9 mouse cellular contexts compared by ENCODE assay signal in the genomic region with DNA sequence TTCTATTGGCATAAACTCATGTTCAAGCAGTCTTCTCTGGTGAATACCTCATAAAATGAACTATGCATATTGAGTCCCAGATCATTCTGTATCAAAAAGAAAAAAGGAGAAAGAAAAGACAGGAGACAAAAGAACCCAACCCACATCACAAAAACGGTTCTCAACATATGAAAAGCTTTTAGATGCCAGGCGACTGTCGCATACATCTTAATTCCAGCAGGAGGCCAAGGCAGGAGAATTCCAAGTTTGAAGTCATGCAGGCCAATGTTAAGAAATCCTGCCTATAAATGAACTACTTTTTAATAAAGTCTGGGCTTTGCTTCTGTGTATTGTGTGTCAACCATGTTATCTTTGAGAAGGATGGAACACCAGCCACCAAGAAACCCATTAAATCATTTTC. TPM values are rescaled to one million over a fixed set of nuclear protein-coding genes. Genes with fewer than 3 reads are reported as not detected.
DNase-seq lines count a peak whose midpoint lies in the region; ATAC-seq and TF ChIP-seq lines count a peak whose summit lies in the region.
"Had no signal": no experiment of that assay in that cellular context is flagged by ENCODE, and none has a peak within 500 bp of the region (broad histone marks: within the 10 kb centered on the region; RNA-seq: fewer than 3 reads in every experiment).

No protein-coding gene starts in this region.

- H3K4me3 ChIP-seq in liver, embryonic 11.5 days (ENCODE audit: low read depth, low read length) = peak overlapping the region; percentile 4; the same call in 1 of the 2 replicates
- peak overlapping the region; percentile 38 for H3K4me3 ChIP-seq in forebrain, embryonic 13.5 days
- H3K4me3 ChIP-seq in limb, embryonic 14.5 days (replicated peaks; ENCODE audit: low read length) = peak overlapping the region; percentile 6; the same call in 1 of the 2 replicates
- H3K4me3 ChIP-seq in stomach, embryonic 15.5 days (replicated peaks) = peak overlapping the region; percentile 29; the same call in 1 of the 2 replicates

- H3K9ac ChIP-seq in liver, embryonic 11.5 days (ENCODE audit: low read depth, low read length) = no peak overlapping the region
- no peak overlapping the region for H3K9ac ChIP-seq in forebrain, embryonic 13.5 days
- H3K9ac ChIP-seq in limb, embryonic 14.5 days (ENCODE audit: low read depth, low read length, severe bottlenecking) = no peak overlapping the region
- no peak overlapping the region for H3K9ac ChIP-seq in stomach, embryonic 15.5 days

- H3K27me3 ChIP-seq in liver, embryonic 11.5 days (replicated peaks; ENCODE audit: control insufficient read depth, insufficient read depth, low read length) = no peaks in the 10 kb centered on the region
- H3K27me3 ChIP-seq in forebrain, embryonic 13.5 days = peaks cover 5% of the 10 kb centered on the region; the same call in 1 of the 2 replicates
- H3K27me3 ChIP-seq in limb, embryonic 14.5 days (ENCODE audit: control insufficient read depth, insufficient read depth, low read length) = no peaks in the 10 kb centered on the region
- H3K27me3 ChIP-seq in stomach, embryonic 15.5 days (replicated peaks) = no peaks in the 10 kb centered on the region

- H3K27ac ChIP-seq in liver, embryonic 11.5 days (ENCODE audit: low read depth, low read length) = peak overlapping the region; percentile 94; the same call in 1 of the 2 replicates
- no peak overlapping the region for H3K27ac ChIP-seq in forebrain, embryonic 13.5 days
- no peak overlapping the region for H3K27ac ChIP-seq in limb, embryonic 14.5 days (replicated peaks; ENCODE audit: low read depth, low read length)
- H3K27ac ChIP-seq in stomach, embryonic 15.5 days = no peak overlapping the region

- H3K9me3 ChIP-seq in liver, embryonic 11.5 days (ENCODE audit: control insufficient read depth, low read length) = no peaks in the 10 kb centered on the region
- H3K9me3 ChIP-seq in forebrain, embryonic 13.5 days (replicated peaks) = no peaks in the 10 kb centered on the region
- no peaks in the 10 kb centered on the region for H3K9me3 ChIP-seq in limb, embryonic 14.5 days (ENCODE audit: control insufficient read depth, low read length)
- no peaks in the 10 kb centered on the region for H3K9me3 ChIP-seq in stomach, embryonic 15.5 days

- no peaks in the 10 kb centered on the region for H3K36me3 ChIP-seq in liver, embryonic 11.5 days (ENCODE audit: control insufficient read depth, insufficient read depth, low read length)
- H3K36me3 ChIP-seq in forebrain, embryonic 13.5 days (ENCODE audit: poor library complexity, severe bottlenecking) = no peaks in the 10 kb centered on the region
- no peaks in the 10 kb centered on the region for H3K36me3 ChIP-seq in limb, embryonic 14.5 days (ENCODE audit: control insufficient read depth, insufficient read depth, low read length)
- no peaks in the 10 kb centered on the region for H3K36me3 ChIP-seq in stomach, embryonic 15.5 days

- no peak for ATAC-seq in liver, embryonic 11.5 days (replicated peaks; ENCODE audit: low FRiP score)
- ATAC-seq in forebrain, embryonic 13.5 days = no peak
- no peak for ATAC-seq in limb, embryonic 14.5 days (ENCODE audit: low FRiP score, low read depth)
- ATAC-seq in stomach, embryonic 15.5 days (ENCODE audit: insufficient read depth, low FRiP score, low read depth) = no peak

- peak overlapping the region; percentile 48 for H3K4me2 ChIP-seq in liver, embryonic 11.5 days
- peak overlapping the region; percentile 63 for H3K4me2 ChIP-seq in forebrain, embryonic 13.5 days
- H3K4me2 ChIP-seq in limb, embryonic 14.5 days (replicated peaks; ENCODE audit: low read depth, low read length, severe bottlenecking) = peak overlapping the region; percentile 32
- H3K4me2 ChIP-seq in stomach, embryonic 15.5 days = peak overlapping the region; percentile 48; the same call in 1 of the 2 replicates

- DNase-seq in liver, embryonic 11.5 days (ENCODE audit: low spot score) = no peak
- no peak for DNase-seq in liver
- DNase-seq in limb, embryonic 14.5 days (ENCODE audit: low spot score) = no peak
- no peak for DNase-seq in gastrocnemius, postnatal 10 days
- no peak for DNase-seq in urinary bladder, postnatal 36 days (ENCODE audit: low spot score in 2 of 2)
- DNase-seq in heart, adult 11 months = no peak

- no peaks in the 10 kb centered on the region for H3K4me1 ChIP-seq in liver, embryonic 11.5 days (replicated peaks; ENCODE audit: control insufficient read depth, insufficient read depth, low read length)
- no peaks in the 10 kb centered on the region for H3K4me1 ChIP-seq in forebrain, embryonic 13.5 days
- H3K4me1 ChIP-seq in limb, embryonic 14.5 days (ENCODE audit: control insufficient read depth, insufficient read depth, low read length) = no peaks in the 10 kb centered on the region
- H3K4me1 ChIP-seq in stomach, embryonic 15.5 days = 0 out of 2 replicates have a peak, but pooled peaks cover 4% of the 10 kb centered on the region

- no peak for TF ChIP-seq POLR2A in limb, embryonic 14.5 days (IDR thresholded peaks at IDR 0.05; ENCODE audit: borderline replicate concordance, extremely low read depth, insufficient read depth, insufficient read length)

- WGBS in liver, embryonic 11.5 days = 7% methylated on average over 3 of the region's 3 CpGs
- 1% methylated on average over 3 of the region's 3 CpGs for WGBS in forebrain, embryonic 13.5 days
- 2% methylated on average over 3 of the region's 3 CpGs for WGBS in limb, embryonic 14.5 days
- WGBS in stomach, embryonic 15.5 days = 2% methylated on average over 3 of the region's 3 CpGs

RNA-seq across cellular contexts. Expression of gene Gm11634, which starts 5.1 kb away (rescaled TPM):
- polyA plus RNA-seq in liver, embryonic 11.5 days (2014; fragmentation: Nextera tagmentation; extraction: Ambion mirVana) = not detected in 2 replicates
- not detected in 2 replicates for polyA plus RNA-seq in forebrain, embryonic 13.5 days (2015; fragmentation: Nextera tagmentation; extraction: Ambion mirVana)
- polyA plus RNA-seq in limb, embryonic 14.5 days (2012; rRNA removed) = not detected in 2 replicates
- polyA plus RNA-seq in limb, embryonic 14.5 days (2014; fragmentation: Nextera tagmentation; extraction: Ambion mirVana) = not detected in 2 replicates
- polyA plus RNA-seq in stomach, embryonic 15.5 days (2015; fragmentation: Nextera tagmentation; extraction: Ambion mirVana) = not detected in 2 replicates
- not detected for total RNA-seq in gastrocnemius, postnatal 10 days (2021)
- total RNA-seq: hematopoietic stem cell, adult 5-6 weeks had no signal

RNA-seq across cellular contexts. Expression of gene Tmem106a, which starts 22.1 kb away (rescaled TPM):
- 6.2 and 6.8 TPM in 2 replicates for polyA plus RNA-seq in liver, embryonic 11.5 days (2014; fragmentation: Nextera tagmentation; extraction: Ambion mirVana)
- polyA plus RNA-seq in forebrain, embryonic 13.5 days (2015; fragmentation: Nextera tagmentation; extraction: Ambion mirVana) = 1.1 and 1.3 TPM in 2 replicates
- 9.3 and 11.6 TPM in 2 replicates for polyA plus RNA-seq in limb, embryonic 14.5 days (2012; rRNA removed)
- polyA plus RNA-seq in limb, embryonic 14.5 days (2014; fragmentation: Nextera tagmentation; extraction: Ambion mirVana) = 3.8 and 5.4 TPM in 2 replicates
- 9.8 and 10.1 TPM in 2 replicates for polyA plus RNA-seq in stomach, embryonic 15.5 days (2015; fragmentation: Nextera tagmentation; extraction: Ambion mirVana)
- 1 to 10 TPM; 2.4 to 2.9 TPM for total RNA-seq in gastrocnemius, postnatal 10 days (2021)

RNA-seq across cellular contexts. Expression of gene Rdm1, which starts 22.9 kb away (rescaled TPM):
- polyA plus RNA-seq in liver, embryonic 11.5 days (2014; fragmentation: Nextera tagmentation; extraction: Ambion mirVana) = 13.8 and 15.3 TPM in 2 replicates
- polyA plus RNA-seq in forebrain, embryonic 13.5 days (2015; fragmentation: Nextera tagmentation; extraction: Ambion mirVana) = 48.9 and 52.6 TPM in 2 replicates
- polyA plus RNA-seq in limb, embryonic 14.5 days (2012; rRNA removed) = 35.5 and 36.0 TPM in 2 replicates
- 39.2 and 39.4 TPM in 2 replicates for polyA plus RNA-seq in limb, embryonic 14.5 days (2014; fragmentation: Nextera tagmentation; extraction: Ambion mirVana)
- 37.6 and 39.6 TPM in 2 replicates for polyA plus RNA-seq in stomach, embryonic 15.5 days (2015; fragmentation: Nextera tagmentation; extraction: Ambion mirVana)
- total RNA-seq in gastrocnemius, postnatal 10 days (2021) = 10 to 100 TPM; 18.0 to 20.9 TPM

RNA-seq across cellular contexts. Expression of gene Nbr1, which starts 52.2 kb away (rescaled TPM):
- 52.7 and 55.7 TPM in 2 replicates for polyA plus RNA-seq in liver, embryonic 11.5 days (2014; fragmentation: Nextera tagmentation; extraction: Ambion mirVana)
- polyA plus RNA-seq in forebrain, embryonic 13.5 days (2015; fragmentation: Nextera tagmentation; extraction: Ambion mirVana) = 104 and 117 TPM in 2 replicates
- polyA plus RNA-seq in limb, embryonic 14.5 days (2012; rRNA removed) = 82.7 and 93.1 TPM in 2 replicates
- polyA plus RNA-seq in limb, embryonic 14.5 days (2014; fragmentation: Nextera tagmentation; extraction: Ambion mirVana) = 62.8 and 71.3 TPM in 2 replicates
- 56.4 and 68.3 TPM in 2 replicates for polyA plus RNA-seq in stomach, embryonic 15.5 days (2015; fragmentation: Nextera tagmentation; extraction: Ambion mirVana)
- total RNA-seq in gastrocnemius, postnatal 10 days (2021) = 10 to 100 TPM; 73.1 to 81.8 TPM

RNA-seq across cellular contexts. Expression of gene Brca1, which starts 52.4 kb away (rescaled TPM):
- polyA plus RNA-seq in liver, embryonic 11.5 days (2014; fragmentation: Nextera tagmentation; extraction: Ambion mirVana) = 19.6 and 22.1 TPM in 2 replicates
- 11.3 and 12.5 TPM in 2 replicates for polyA plus RNA-seq in forebrain, embryonic 13.5 days (2015; fragmentation: Nextera tagmentation; extraction: Ambion mirVana)
- polyA plus RNA-seq in limb, embryonic 14.5 days (2012; rRNA removed) = 8.7 and 9.9 TPM in 2 replicates
- 10.7 and 11.6 TPM in 2 replicates for polyA plus RNA-seq in limb, embryonic 14.5 days (2014; fragmentation: Nextera tagmentation; extraction: Ambion mirVana)
- polyA plus RNA-seq in stomach, embryonic 15.5 days (2015; fragmentation: Nextera tagmentation; extraction: Ambion mirVana) = 9.7 and 11.8 TPM in 2 replicates
- 1 to 10 TPM; 1.9 to 4.6 TPM for total RNA-seq in gastrocnemius, postnatal 10 days (2021)
